Mouse (Mus musculus) CH12.LX (cell line): Measurements from ENCODE around the gene Klhl18. TPM values are rescaled to one million over a fixed set of nuclear protein-coding genes. Genes with fewer than 3 reads are reported as not detected.

Source experiments
- DNase-seq: peaks from one replicate; pipeline ENCODE4 v3.0.0-alpha.2; 2013; ENCODE audit errors: extremely low read depth
- H3K27ac ChIP-seq: 2 replicates; pipeline ENCODE4 v1.5.1; 2012; ENCODE audit warnings: low read depth, mild to moderate bottlenecking, control low read depth, moderate library complexity; ENCODE audit not compliant: insufficient read depth
- H3K27me3 ChIP-seq: replicated peaks from 2 replicates; pipeline ENCODE3; 2012; ENCODE audit warnings: inconsistent platforms
- H3K36me3 ChIP-seq, 2 experiments: replicated peaks in 1 of 2; 2 replicates each; pipeline versions ENCODE3 to v1.6.1; 2012; ENCODE audit warnings: inconsistent platforms in 1 of 2, low read length in 1 of 2, mild to moderate bottlenecking in 1 of 2, mixed read lengths in 1 of 2, moderate library complexity in 1 of 2; ENCODE audit not compliant: control insufficient read depth in 1 of 2, insufficient read depth in 1 of 2
- H3K4me1 ChIP-seq, 2 experiments: 2 replicates each; pipeline ENCODE4 v1.6.1; 2012; ENCODE audit warnings: inconsistent platforms in 1 of 2, moderate library complexity in 1 of 2; ENCODE audit not compliant: insufficient read depth in 2 of 2, control insufficient read depth in 1 of 2
- H3K4me2 ChIP-seq: 2 replicates; pipeline ENCODE4 v1.6.1; 2012; ENCODE audit warnings: low read depth, mild to moderate bottlenecking, control low read depth; ENCODE audit not compliant: poor library complexity, insufficient read depth, severe bottlenecking
- H3K4me3 ChIP-seq, 3 experiments: fragments of 150-350 bp in 1 of 3; sonication (generic) in 1 of 3; replicated peaks in 1 of 3; 2 replicates each; pipeline versions ENCODE3 to v1.5.1; 2011 to 2012; ENCODE audit warnings: low read depth in 2 of 3, low read length in 2 of 3, mild to moderate bottlenecking in 2 of 3, moderate library complexity in 2 of 3, control low read depth in 1 of 3, improper control_type of control experiment in 1 of 3, inconsistent platforms in 1 of 3, mixed read lengths in 1 of 3; ENCODE audit not compliant: poor library complexity in 1 of 3
- H3K79me2 ChIP-seq: replicated peaks from 2 replicates; pipeline ENCODE4 v1.6.1; 2012; ENCODE audit warnings: mild to moderate bottlenecking, moderate library complexity; ENCODE audit not compliant: control insufficient read depth, poor library complexity, insufficient read depth, severe bottlenecking; ENCODE audit errors: extremely low read depth
- H3K9ac ChIP-seq: 2 replicates; pipeline ENCODE4 v1.6.1; 2012; ENCODE audit warnings: low read depth, mild to moderate bottlenecking, control low read depth, moderate library complexity; ENCODE audit not compliant: insufficient read depth
- H3K9me3 ChIP-seq: replicated peaks from 2 replicates; pipeline ENCODE3; 2012; ENCODE audit warnings: low read length, inconsistent platforms, mixed read lengths
- BHLHE40 ChIP-seq: IDR thresholded peaks from 2 replicates; pipeline ENCODE4 v1.6.1; 2011; ENCODE audit warnings: mild to moderate bottlenecking, low read depth, low read length, improper control_type of control experiment
- CHD1 ChIP-seq: IDR thresholded peaks from 2 replicates; pipeline ENCODE4 v1.6.1; 2012; ENCODE audit warnings: low read depth, low read length, improper control_type of control experiment, inconsistent platforms
- CHD2 ChIP-seq: IDR thresholded peaks from 2 replicates; pipeline ENCODE4 v1.6.1; 2011; ENCODE audit warnings: low read length, improper control_type of control experiment
- CTCF ChIP-seq, 2 experiments: IDR thresholded peaks in 1 of 2; conservative IDR thresholded peaks in 1 of 2; 2 replicates each; pipeline ENCODE4 v1.5.1; 2011 to 2012; ENCODE audit warnings: low read depth in 2 of 2, low read length in 2 of 2, improper control_type of control experiment in 1 of 2, inconsistent platforms in 1 of 2, mild to moderate bottlenecking in 1 of 2, moderate library complexity in 1 of 2
- E2F4 ChIP-seq: IDR thresholded peaks from 2 replicates; pipeline ENCODE4 v1.6.1; 2011; ENCODE audit warnings: low read depth, low read length, improper control_type of control experiment; ENCODE audit not compliant: insufficient replicate concordance
- ELF1 ChIP-seq: IDR thresholded peaks from 2 replicates; pipeline ENCODE4 v1.6.1; 2014; ENCODE audit warnings: low read depth, mild to moderate bottlenecking, inconsistent platforms, low read length, improper control_type of control experiment
- EP300 ChIP-seq: IDR thresholded peaks from 2 replicates; pipeline ENCODE4 v1.6.1; 2011; ENCODE audit warnings: low read length, improper control_type of control experiment
- GABPA ChIP-seq: IDR thresholded peaks from 2 replicates; pipeline ENCODE4 v1.6.1; 2012; ENCODE audit warnings: low read depth, low read length, improper control_type of control experiment, inconsistent platforms; ENCODE audit not compliant: insufficient replicate concordance
- HCFC1 ChIP-seq: IDR thresholded peaks from 2 replicates; pipeline ENCODE4 v1.6.1; 2012; ENCODE audit warnings: low read depth, mild to moderate bottlenecking, inconsistent platforms, low read length, improper control_type of control experiment
- IRF4 ChIP-seq: IDR thresholded peaks from 2 replicates; pipeline ENCODE4 v1.6.1; 2014; ENCODE audit warnings: low read depth, mild to moderate bottlenecking, inconsistent platforms, low read length, improper control_type of control experiment
- JUN ChIP-seq: IDR thresholded peaks from 2 replicates; pipeline ENCODE4 v1.6.1; 2011; ENCODE audit warnings: low read depth, mild to moderate bottlenecking, low read length, improper control_type of control experiment, moderate library complexity; ENCODE audit not compliant: insufficient read depth
- KAT2A ChIP-seq: IDR thresholded peaks from 2 replicates; pipeline ENCODE4 v1.6.1; 2012; ENCODE audit warnings: low read length, improper control_type of control experiment, inconsistent platforms; ENCODE audit not compliant: insufficient replicate concordance
- MAX ChIP-seq: IDR thresholded peaks from 2 replicates; pipeline ENCODE4 v1.6.1; 2011; ENCODE audit warnings: low read length, improper control_type of control experiment
- MAZ ChIP-seq: IDR thresholded peaks from 2 replicates; pipeline ENCODE4 v1.6.1; 2012; ENCODE audit warnings: low read depth, mild to moderate bottlenecking, inconsistent platforms, low read length, improper control_type of control experiment, moderate library complexity
- MXI1 ChIP-seq: IDR thresholded peaks from 2 replicates; pipeline ENCODE4 v1.6.1; 2011; ENCODE audit warnings: mild to moderate bottlenecking, low read depth, low read length, improper control_type of control experiment
- MYC ChIP-seq: IDR thresholded peaks from 2 replicates; pipeline ENCODE4 v1.6.1; 2011; ENCODE audit warnings: low read depth, mild to moderate bottlenecking, improper control_type of control experiment, low read length
- NELFE ChIP-seq: IDR thresholded peaks from 2 replicates; pipeline ENCODE4 v1.6.1; 2011; ENCODE audit warnings: low read depth, low read length, improper control_type of control experiment
- NRF1 ChIP-seq: IDR thresholded peaks from 2 replicates; pipeline ENCODE4 v1.6.1; 2014; ENCODE audit warnings: low read depth, mild to moderate bottlenecking, inconsistent platforms, low read length, improper control_type of control experiment, moderate library complexity
- PAX5 ChIP-seq: IDR thresholded peaks from 2 replicates; pipeline ENCODE4 v1.6.1; 2012; ENCODE audit warnings: low read length, inconsistent platforms, mixed read lengths
- POLR2A ChIP-seq: IDR thresholded peaks from 2 replicates; pipeline ENCODE4 v1.6.1; 2011; ENCODE audit warnings: low read depth, mild to moderate bottlenecking, improper control_type of control experiment, low read length
- POLR2AphosphoS2 ChIP-seq: IDR thresholded peaks from 2 replicates; pipeline ENCODE4 v1.6.1; 2011; ENCODE audit warnings: low read depth, low read length, improper control_type of control experiment
- RAD21 ChIP-seq: IDR thresholded peaks from 2 replicates; pipeline ENCODE4 v1.6.1; 2011; ENCODE audit warnings: low read depth, mild to moderate bottlenecking, low read length, improper control_type of control experiment, moderate library complexity
- RCOR1 ChIP-seq: conservative IDR thresholded peaks from 2 replicates; pipeline ENCODE4 v1.6.1; 2012; ENCODE audit warnings: low read depth, mild to moderate bottlenecking, inconsistent platforms, low read length, improper control_type of control experiment
- SIN3A ChIP-seq: IDR thresholded peaks from 2 replicates; pipeline ENCODE4 v1.6.1; 2012; ENCODE audit warnings: low read length, improper control_type of control experiment, inconsistent platforms
- SMC3 ChIP-seq: IDR thresholded peaks from 2 replicates; pipeline ENCODE4 v1.6.1; 2011; ENCODE audit warnings: low read depth, low read length, improper control_type of control experiment
- TBP ChIP-seq: conservative IDR thresholded peaks from 2 replicates; pipeline ENCODE4 v1.6.1; 2011; ENCODE audit warnings: low read depth, low read length, improper control_type of control experiment
- TCF12 ChIP-seq: IDR thresholded peaks from 2 replicates; pipeline ENCODE4 v1.6.1; 2014; ENCODE audit warnings: low read depth, mild to moderate bottlenecking, inconsistent platforms, low read length, improper control_type of control experiment
- UBTF ChIP-seq: IDR thresholded peaks from 2 replicates; pipeline ENCODE4 v1.6.1; 2012; ENCODE audit warnings: low read depth, mild to moderate bottlenecking, inconsistent platforms, low read length, improper control_type of control experiment, moderate library complexity
- USF1 ChIP-seq: IDR thresholded peaks from 2 replicates; pipeline ENCODE4 v1.6.1; 2014; ENCODE audit warnings: low read depth, mild to moderate bottlenecking, inconsistent platforms, low read length, improper control_type of control experiment
- ZC3H11A ChIP-seq: IDR thresholded peaks from 2 replicates; pipeline ENCODE4 v1.6.1; 2012; ENCODE audit warnings: low read depth, mild to moderate bottlenecking, inconsistent platforms, low read length, improper control_type of control experiment
- ZKSCAN1 ChIP-seq: IDR thresholded peaks from 2 replicates; pipeline ENCODE4 v1.6.1; 2012; ENCODE audit warnings: low read depth, inconsistent platforms, low read length, improper control_type of control experiment, borderline replicate concordance
- ZMIZ1 ChIP-seq: IDR thresholded peaks from 2 replicates; pipeline ENCODE4 v1.6.1; 2012; ENCODE audit warnings: low read depth, mild to moderate bottlenecking, inconsistent platforms, low read length, improper control_type of control experiment
- ZNF384 ChIP-seq: IDR thresholded peaks from 2 replicates; pipeline ENCODE4 v1.6.1; 2012; ENCODE audit warnings: low read depth, low read length, improper control_type of control experiment, inconsistent platforms
- dilution Hi-C: fragments of 300-500 bp; cut with MboI; formaldehyde crosslinking; loops from 2 replicates; pipeline ENCODE4 v1.14.3; 2020; ENCODE audit warnings: low sequenced_read_pairs; ENCODE audit not compliant: extremely low pct_unique_long_range_greater_than_20kb, extremely low pct_ligation_motif_present
- in situ Hi-C: fragments of 300-500 bp; cut with MboI; formaldehyde crosslinking; loops from 3 replicates; pipeline ENCODE4 v1.14.3; 2019; ENCODE audit warnings: low sequenced_read_pairs, low pct_ligation_motif_present, low pct_unique_long_range_greater_than_20kb, mixed read lengths
- polyA plus RNA-seq: library from polyadenylated mRNA; unstranded; fragments of >175 nt; gene quantifications from 2 replicates; pipeline ENCODE4 v1.2.1, GENCODE M21; 2012; ENCODE audit warnings: low read depth; ENCODE audit not compliant: insufficient read length
- total RNA-seq, 2 experiments: library from RNA; depleted of rRNA; stranded (reverse); fragments of 300-350 nt in 1 of 2; fragments of >200 nt in 1 of 2; gene quantifications; 2 replicates each; pipeline ENCODE4 v1.2.3; 2012 to 2014

The Klhl18 gene
- total and polyA plus RNA-seq, 3 experiments: 3.0 to 10.1 (median 4.8) TPM

DNA sequence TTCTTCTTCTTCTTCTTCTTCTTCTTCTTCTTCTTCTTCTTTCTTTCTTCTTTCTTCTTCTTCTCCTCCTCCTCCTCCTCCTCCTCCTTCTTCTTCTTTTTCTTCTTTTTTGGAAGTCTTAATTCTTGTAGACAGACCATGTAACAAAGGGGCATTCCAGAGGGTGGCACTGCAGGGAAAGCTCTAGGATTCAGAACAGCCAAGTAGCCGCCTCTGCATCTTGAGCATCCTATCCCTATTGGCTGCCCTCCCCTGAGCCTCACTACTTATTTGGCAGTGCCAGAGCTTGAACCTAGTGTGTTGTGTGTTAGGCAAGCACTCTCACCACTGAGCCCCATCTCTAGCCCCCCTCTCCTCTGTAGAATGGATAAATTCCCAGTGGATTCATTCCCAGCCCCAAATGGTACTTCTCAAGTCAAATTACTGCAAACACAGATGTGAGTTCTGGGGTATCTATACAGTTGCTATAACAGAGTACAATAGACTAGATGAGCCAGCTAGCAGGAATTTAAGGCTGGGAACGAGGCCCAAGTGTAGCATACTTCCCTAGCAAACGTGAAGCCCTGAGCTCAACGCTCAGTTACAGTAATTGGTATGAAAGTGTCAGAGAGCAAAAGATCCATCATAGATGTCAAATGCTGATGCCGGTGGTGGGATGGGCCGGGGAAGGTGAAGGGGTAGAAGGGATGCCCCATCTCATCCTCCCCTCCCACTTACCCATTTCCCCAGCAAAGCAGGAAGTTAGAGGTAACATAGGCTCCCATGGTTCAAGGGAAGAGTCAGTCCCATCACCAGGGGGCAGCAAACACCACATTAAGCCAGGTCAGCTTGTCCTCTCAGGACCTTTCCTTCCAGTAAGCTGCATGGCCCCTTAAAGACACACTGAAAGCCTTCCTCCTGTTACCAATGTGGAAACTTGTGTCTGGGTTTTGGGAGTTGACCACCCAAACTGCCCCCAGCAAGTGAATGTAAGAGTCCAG lies 65.3 kb downstream of the Klhl18 start (continued):
- peak; percentile 66; the same call in 1 of the 2 replicates for TF ChIP-seq MYC
- TF ChIP-seq SIN3A: peak; percentile 47; the same call in 1 of the 2 replicates
- no peak for TF ChIP-seq E2F4
- peak; percentile 84 for TF ChIP-seq ELF1
- peak; percentile 60 for TF ChIP-seq ZC3H11A

DNA sequence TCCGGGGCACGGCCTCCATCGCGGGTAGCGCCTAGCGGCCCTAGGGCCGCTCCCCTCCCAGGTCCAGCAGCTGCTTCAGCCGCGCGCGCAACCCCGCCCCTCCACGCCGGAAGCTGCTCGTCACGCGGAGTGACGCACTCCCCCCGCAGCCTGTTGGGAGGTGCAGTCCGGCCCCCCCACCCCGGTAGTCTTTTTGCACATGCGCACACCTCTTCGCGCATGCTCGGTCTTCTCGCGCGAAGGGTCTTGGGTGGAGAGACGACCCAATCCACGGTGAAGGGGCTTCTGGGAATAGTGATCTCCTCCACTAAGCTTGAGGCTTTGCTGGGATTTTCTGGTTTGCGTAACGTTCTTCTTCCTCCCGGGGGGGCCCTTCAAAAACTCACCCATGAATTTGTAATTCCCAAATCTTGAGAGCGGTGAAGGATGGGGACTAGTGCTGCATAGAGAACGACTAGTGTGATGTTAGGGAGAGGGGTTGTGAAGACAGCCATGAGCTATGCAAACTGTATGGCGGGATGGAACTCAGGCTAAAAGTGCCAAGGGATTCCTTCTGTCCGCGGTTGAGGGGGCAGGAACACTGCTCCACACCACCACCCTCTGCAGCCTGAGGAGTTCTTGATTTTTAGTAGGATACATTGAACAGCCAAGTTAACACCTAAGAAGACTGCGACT lies 68.3 kb downstream of the Klhl18 start, which contains the start of gene Ptpn23:
Gene Ptpn23 (minus strand): TSS at position 115 of the 675 bp plus-strand sequence.
- Histone ChIP-seq H3K79me2 (peaks cover 31% of the 10 kb centered on the region), H3K9ac (peak within 1 kb of the TSS; percentile 97), H3K27me3 (no peaks in the 10 kb centered on the region), H3K27ac (peak within 1 kb of the TSS; percentile 54), H3K9me3 (no peaks in the 10 kb centered on the region), H3K36me3 (peaks cover 0 to 21% of the 10 kb centered on the region in 2 experiments), H3K4me2 (peak within 1 kb of the TSS; percentile 82), H3K4me1 (peaks cover 6 to 47% of the 10 kb centered on the region in 2 experiments; a peak in 3 of 4 replicates), H3K4me3 (peak within 1 kb of the TSS; percentile 94 to 99 (median 96))
- dilution Hi-C loops: no loop called here
- in situ Hi-C loops: no loop called here
- peak; percentile 97 for DNase-seq
- TF ChIP-seq ELF1: peak; percentile 85
- peak; percentile 71 for TF ChIP-seq MXI1
- TF ChIP-seq SMC3: no peak
- peak; percentile 94 for TF ChIP-seq NRF1
- TF ChIP-seq EP300: no peak
- no peak for TF ChIP-seq CTCF (conservative IDR thresholded peaks at IDR 0.05 in 1 of 2, IDR thresholded peaks at IDR 0.05 in 1 of 2; ENCODE audit: low read depth in 2 of 2, low read length in 2 of 2)
- TF ChIP-seq POLR2A: peak; percentile 95
- TF ChIP-seq MAZ: peak; percentile 97
- peak; percentile 93 for TF ChIP-seq CHD2
- TF ChIP-seq JUN: no peak
- peak; percentile 73; the same call in 1 of the 2 replicates for TF ChIP-seq TBP
- TF ChIP-seq USF1: peak; percentile 77
- TF ChIP-seq PAX5: no peak
- no peak; the same call in 1 of the 2 replicates for TF ChIP-seq MAX
- no peak for TF ChIP-seq RAD21
- TF ChIP-seq RCOR1: no peak
- peak; percentile 90 for TF ChIP-seq HCFC1
- TF ChIP-seq UBTF: 0 out of 2 replicates have a peak, but pooled peaks have one; percentile 34
- TF ChIP-seq E2F4: no peak
- TF ChIP-seq BHLHE40: peak; percentile 52
- TF ChIP-seq ZKSCAN1: no peak
- peak; percentile 85; the same call in 1 of the 2 replicates for TF ChIP-seq POLR2AphosphoS2
- TF ChIP-seq CHD1: no peak
- no peak for TF ChIP-seq ZC3H11A
- TF ChIP-seq MYC: no peak
- TF ChIP-seq IRF4: peak; percentile 54; the same call in 1 of the 2 replicates
- no peak; the same call in 1 of the 2 replicates for TF ChIP-seq GABPA
- peak; percentile 95 for TF ChIP-seq SIN3A
- TF ChIP-seq ZNF384: no peak
- peak; percentile 59; the same call in 1 of the 2 replicates for TF ChIP-seq TCF12
- no peak for TF ChIP-seq ZMIZ1
- peak; percentile 73; the same call in 1 of the 2 replicates for TF ChIP-seq KAT2A
- TF ChIP-seq NELFE: peak; percentile 81
